Mouse (Mus musculus) embryonic fibroblast, embryonic 13.5 days (primary cell): Measurements from ENCODE around the gene Jade2.

Source experiments
- CTCF ChIP-seq: IDR thresholded peaks from 2 replicates; pipeline ENCODE4 v1.5.1; 2011; ENCODE audit warnings: mild to moderate bottlenecking, control low read depth, low read length, moderate library complexity, borderline replicate concordance; ENCODE audit not compliant: insufficient read depth
- POLR2A ChIP-seq: IDR thresholded peaks from 2 replicates; pipeline ENCODE4 v1.6.1; 2011; ENCODE audit warnings: low read depth, mild to moderate bottlenecking, control low read depth, low read length, moderate library complexity

DNA sequence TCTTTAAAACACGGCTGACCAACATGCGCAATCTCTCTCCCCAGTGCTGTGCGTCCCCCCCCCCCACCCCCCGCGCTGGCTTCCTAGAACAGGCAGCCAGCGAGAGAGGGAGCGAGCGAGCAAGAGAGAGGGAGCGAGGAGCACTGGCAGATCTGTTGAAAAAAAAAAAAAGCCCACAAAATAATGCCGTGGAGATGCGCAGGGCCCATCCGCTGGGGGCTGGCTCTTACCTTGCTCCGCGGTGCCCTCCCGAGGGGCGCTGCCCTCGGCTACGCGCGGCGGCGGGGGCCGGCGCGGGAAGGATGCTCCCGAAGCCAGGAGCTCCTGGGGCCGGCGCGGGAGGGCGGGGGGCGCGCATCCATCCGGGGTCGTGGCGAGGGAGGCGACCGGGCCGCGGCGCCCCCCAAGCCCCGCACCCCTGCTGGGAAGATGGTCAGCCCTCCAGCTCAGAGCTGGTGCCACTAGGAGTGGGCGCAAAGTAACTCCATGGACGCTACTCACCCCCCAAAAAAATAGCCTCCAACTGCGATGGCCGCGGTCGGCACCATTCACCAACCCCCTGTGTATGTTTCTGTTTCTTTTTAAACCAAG lies at the start of gene Jade2:
- TF ChIP-seq CTCF, result no peak
- peak; percentile 33 for TF ChIP-seq POLR2A
